Mouse (Mus musculus): ENCODE results near the gene Krt77. TPM values are rescaled to one million over a fixed set of nuclear protein-coding genes. Genes with fewer than 3 reads are reported as not detected.

The Krt77 gene
- total RNA-seq, 2 experiments from 2014 or later, result 6.7 to 7.8 TPM

- no peak for DNase-seq
- intact Hi-C loops (cut with DNase I), result no loop called here
These were observed 34.6 kb downstream of the Krt77 start for GRCm38 (mm10) chr15:101834784-101835328.

DNA sequence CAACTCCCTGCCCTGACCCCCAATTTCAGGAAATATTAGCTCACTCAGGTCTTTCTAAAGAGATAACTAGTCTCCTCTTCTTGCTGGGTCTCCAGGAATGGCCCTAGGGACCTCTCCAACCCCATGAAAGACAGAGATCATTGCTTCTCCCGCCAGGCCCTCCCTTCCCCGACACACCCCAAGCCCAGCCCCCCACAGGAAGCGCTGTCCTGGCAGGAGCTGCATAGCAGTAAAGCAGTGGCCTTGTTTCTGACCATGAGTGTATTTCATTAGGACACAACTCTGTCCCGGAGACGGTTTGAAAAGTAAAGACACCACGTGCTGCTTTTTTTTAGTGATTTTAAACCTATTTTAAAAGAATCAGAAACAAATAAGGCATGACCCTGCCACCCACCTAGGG is 36.4 kb downstream of the Krt77 start:
- DNase-seq, result no peak
- intact Hi-C loops (cut with DNase I), result no loop called here

DNA sequence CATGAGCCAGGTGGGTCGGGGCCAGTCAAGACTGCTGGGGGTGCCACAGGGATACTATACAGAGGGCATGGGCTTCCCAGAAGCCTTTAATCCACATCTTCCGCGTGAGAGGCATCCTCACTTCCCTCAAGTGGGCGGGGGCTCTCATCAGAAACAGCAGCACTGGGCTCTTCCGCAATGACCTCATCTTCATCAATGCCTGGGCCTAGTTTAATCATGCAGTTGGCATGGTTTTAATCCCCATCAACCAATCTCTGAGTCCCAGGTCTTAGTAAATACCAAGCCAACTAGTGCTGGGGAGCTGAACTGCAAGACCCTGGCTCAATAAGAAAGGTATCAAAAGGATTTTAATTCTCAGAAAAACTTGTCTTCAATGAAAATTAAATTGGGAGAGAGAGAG is 40.1 kb downstream of the Krt77 start:
- intact Hi-C loops (cut with DNase I), result no loop called here

DNA sequence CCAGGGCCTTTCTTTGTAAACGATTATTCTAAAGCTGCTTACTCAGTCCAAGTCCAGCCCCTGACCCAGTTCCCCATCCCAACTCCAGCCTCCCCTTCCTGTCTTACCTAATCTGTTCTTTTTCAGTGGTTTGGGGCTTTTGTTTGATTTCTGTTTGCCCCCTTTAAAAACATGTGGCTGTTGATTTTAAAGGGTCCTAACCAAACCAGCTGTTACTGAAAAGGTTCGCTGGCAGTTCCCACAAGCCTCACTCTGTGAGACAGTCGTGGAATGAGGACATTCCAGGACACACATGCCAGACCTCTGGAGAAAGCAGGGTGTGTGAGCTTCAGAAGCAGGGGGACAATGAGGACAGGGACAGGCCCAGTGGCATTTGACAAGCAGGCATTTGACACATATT is 47.7 kb downstream of the Krt77 start:
- DNase-seq, result no peak
- intact Hi-C loops (cut with DNase I), result no loop called here

More for the DNA sequence above, 40.1 kb downstream of the Krt77 start:
- DNase-seq, result no peak

DNA sequence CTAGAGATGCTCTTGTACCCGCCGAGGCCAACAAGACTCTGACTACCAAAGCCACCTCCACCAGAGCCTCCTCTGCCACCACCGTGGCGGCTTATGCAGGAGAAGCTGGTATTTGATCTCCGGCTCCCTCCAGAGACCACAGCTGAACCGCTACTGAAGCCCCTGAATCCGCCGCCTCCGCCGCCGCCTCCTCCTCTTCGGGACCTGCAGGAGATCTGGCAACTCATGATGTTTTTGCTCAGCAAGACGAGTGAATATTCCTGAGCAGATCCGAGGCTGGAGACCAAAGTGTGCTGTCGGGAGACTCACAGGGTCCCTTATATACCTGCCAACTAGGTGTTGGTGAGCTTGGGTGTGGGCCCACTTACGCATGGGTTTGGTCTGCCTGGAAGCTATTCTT is 51.6 kb downstream of the Krt77 start, which contains the start of gene Krt2:
Krt2 (minus strand) TSS at position 295 of the 400 bp plus-strand sequence.
- intact Hi-C loops (cut with DNase I), result no loop called here
- DNase-seq, result no peak

Small RNA genes within 50 kb of the gene (microRNA-seq; reads per million reads assigned to microRNA genes)
- gene Gm44356, result not detected

Other genes starting within 250 kb of the Krt77 start
- not detected for gene Gm5414, start 241.5 kb downstream of the Krt77 start, total RNA-seq (2021)
- gene Gm5478, start 222.3 kb downstream of the Krt77 start, total RNA-seq (2021), result not detected
- not detected for gene Krt6b, start 189.4 kb downstream of the Krt77 start, total RNA-seq (2021)
- not detected for gene Krt6a, start 175.4 kb downstream of the Krt77 start, total RNA-seq (2021)
- gene Krt5, start 156.8 kb downstream of the Krt77 start, total RNA-seq (2021), result not detected
- not detected for gene Krt71, start 126.6 kb downstream of the Krt77 start, total RNA-seq (2021)
- gene Krt72, start 83.2 kb downstream of the Krt77 start, total RNA-seq (2021), result not detected
- gene Krt73, start 67.4 kb downstream of the Krt77 start, total RNA-seq (2021), result under 1 TPM; 0.42 to 0.46 TPM
- gene Krt2, start 51.5 kb downstream of the Krt77 start, total RNA-seq (2021), result not detected
- gene Krt1, start 18.9 kb downstream of the Krt77 start, total RNA-seq (2021), result 1 to 10 TPM; 5.9 to 6.1 TPM
- gene Krt76, start 23.2 kb upstream of the Krt77 start, total RNA-seq (2021), result not detected
- gene Krt4, start 55.0 kb upstream of the Krt77 start, total RNA-seq (2021), result under 1 TPM in 1 of 2 experiments, not detected in 1; 0.24 TPM
- under 1 TPM in 1 of 2 experiments, not detected in 1; 0.32 TPM for gene Krt79, start 70.6 kb upstream of the Krt77 start, total RNA-seq (2021)
- gene Krt78, start 84.6 kb upstream of the Krt77 start, total RNA-seq (2021), result not detected
- under 1 TPM in 1 of 2 experiments, not detected in 1; 0.18 TPM for gene Krt8, start 134.8 kb upstream of the Krt77 start, total RNA-seq (2021)
- under 1 TPM; 0.26 to 0.64 TPM for gene Krt18, start 158.5 kb upstream of the Krt77 start, total RNA-seq (2021)
- 100 to 1,000 TPM; 206 to 211 TPM for gene Eif4b, start 204.1 kb upstream of the Krt77 start, total RNA-seq (2021)
- 10 to 100 TPM in 1 of 2 experiments, 1 to 10 TPM in 1; 8.5 to 11.4 TPM for gene Tns2, start 230.7 kb upstream of the Krt77 start, total RNA-seq (2021)